Comparison of ENCODE assay signal across 13 mouse cellular contexts in the genomic region with DNA sequence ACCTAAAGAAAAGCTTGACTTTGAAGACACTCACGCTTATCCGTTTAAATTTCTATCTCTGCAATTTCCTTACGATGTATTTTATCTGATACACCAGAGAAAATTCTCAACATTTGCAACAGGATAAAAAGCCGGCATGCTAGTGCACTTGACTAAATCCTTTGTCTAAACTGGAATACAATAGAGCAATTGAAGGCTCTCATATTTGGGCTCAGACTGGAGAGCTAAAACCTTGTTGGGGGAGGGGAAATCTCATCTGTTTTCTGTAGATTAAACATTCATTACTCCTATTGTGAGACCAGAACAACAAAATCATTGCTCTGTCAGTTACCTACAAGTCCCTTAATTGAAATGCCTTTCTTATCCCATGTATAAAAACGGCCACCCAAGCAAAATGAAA.
"Had no signal": no experiment of that assay in that cellular context is flagged by ENCODE, and none has a peak within 500 bp of the region (broad histone marks: within the 10 kb centered on the region; RNA-seq: fewer than 3 reads in every experiment).

No protein-coding gene starts in this region.

- H3K36me3 ChIP-seq: limb, embryonic 12.5 days; liver, embryonic 13.5 days; lung, embryonic 15.5 days; midbrain, embryonic 15.5 days had no signal

- ATAC-seq: liver, postnatal 0 days had no signal

- H3K27ac ChIP-seq: limb, embryonic 12.5 days; liver, embryonic 13.5 days; lung, embryonic 15.5 days; stomach, postnatal 0 days had no signal

- H3K4me1 ChIP-seq: liver, embryonic 13.5 days; lung, embryonic 15.5 days had no signal

- H3K27me3 ChIP-seq: limb, embryonic 12.5 days; liver, embryonic 13.5 days; lung, embryonic 15.5 days; midbrain, embryonic 15.5 days had no signal

- H3K4me2 ChIP-seq: limb, embryonic 12.5 days; liver, embryonic 13.5 days; lung, embryonic 15.5 days; midbrain, embryonic 15.5 days had no signal

- H3K9me3 ChIP-seq: limb, embryonic 12.5 days; liver, embryonic 13.5 days; lung, embryonic 15.5 days; midbrain, embryonic 15.5 days had no signal

- H3K4me3 ChIP-seq: limb, embryonic 12.5 days; liver, embryonic 13.5 days; lung, embryonic 15.5 days; midbrain, embryonic 15.5 days had no signal

- DNase-seq: kidney, adult 18-20 months; kidney, postnatal 10 days; kidney, postnatal 4 days; layer of hippocampus, adult 9-11 months; liver; liver, embryonic 13.5 days; liver, postnatal 0 days; thymus, adult 18-20 months; thymus, postnatal 14 days had no signal

- H3K9ac ChIP-seq: limb, embryonic 12.5 days; liver, embryonic 13.5 days; liver, postnatal 0 days; lung, embryonic 15.5 days; midbrain, embryonic 15.5 days had no signal
